Comparison of ENCODE assay signal across 10 mouse cellular contexts in genomic region chr2:6786494-6787144, GRCm38 (mm10).
A peak's percentile ranks its signal among the peaks of the same experiment; 100 is the strongest.
DNase-seq lines count a peak whose midpoint lies in the region; ATAC-seq and TF ChIP-seq lines count a peak whose summit lies in the region.
"Had no signal": no experiment of that assay in that cellular context is flagged by ENCODE, and none has a peak within 500 bp of the region (broad histone marks: within the 10 kb centered on the region; RNA-seq: fewer than 3 reads in every experiment).

No protein-coding gene starts in this region.

- no peak for DNase-seq in lung, postnatal 0 days (ENCODE audit: low spot score)
- DNase-seq in lung, postnatal 25 days (ENCODE audit: low spot score) = no peak
- peak; percentile 88 for DNase-seq in MEL (ENCODE audit: low read depth, low spot score)
- DNase-seq in induced T-regulatory cell, adult 2 months (ENCODE audit: low read depth) = peak; percentile 47
- DNase-seq in thymus, postnatal 25 days = peak; percentile 21
- no peak for DNase-seq in gastrocnemius, adult 18-20 months (ENCODE audit: low spot score)
- DNase-seq: gastrocnemius, adult 2 months; heart, postnatal 10 days; kidney, adult 9 months had no signal

- no peak overlapping the region for H3K9ac ChIP-seq in lung, postnatal 0 days (replicated peaks; ENCODE audit: low read depth)
- no peak overlapping the region for H3K9ac ChIP-seq in MEL (ENCODE audit: control insufficient read depth, low read depth, low read length, poor library complexity, severe bottlenecking)

- peak; percentile 35 for TF ChIP-seq RAD21 in MEL (IDR thresholded peaks at IDR 0.05; ENCODE audit: low read depth, low read length)

- H3K4me3 ChIP-seq in lung, postnatal 0 days (ENCODE audit: low read depth, low read length) = no peak overlapping the region
- no peak overlapping the region for H3K4me3 ChIP-seq in MEL (ENCODE audit: control insufficient read depth in 1 of 2, insufficient read depth in 1 of 2, low read depth in 2 of 2, low read length in 2 of 2)
- H3K4me3 ChIP-seq: gastrocnemius, adult 2 months had no signal

- no peaks in the 10 kb centered on the region for H3K36me3 ChIP-seq in lung, postnatal 0 days (ENCODE audit: insufficient read depth, low read length)
- H3K36me3 ChIP-seq in MEL (ENCODE audit: control insufficient read depth in 1 of 2, insufficient read depth in 2 of 2, low read length in 2 of 2) = peaks cover 0 to 3% of the 10 kb centered on the region in 2 experiments; a peak in 2 of 4 replicates

- H3K9me3 ChIP-seq in lung, postnatal 0 days (ENCODE audit: low read length) = no peaks in the 10 kb centered on the region
- no peaks in the 10 kb centered on the region for H3K9me3 ChIP-seq in MEL (replicated peaks; ENCODE audit: insufficient read depth, low read length)

- no peaks in the 10 kb centered on the region for H3K4me1 ChIP-seq in lung, postnatal 0 days (ENCODE audit: insufficient read depth, low read depth, low read length)
- H3K4me1 ChIP-seq in MEL (ENCODE audit: control insufficient read depth in 1 of 2, insufficient read depth in 2 of 2, low read length in 2 of 2) = peaks cover 0 to 2% of the 10 kb centered on the region in 2 experiments; a peak in 1 of 4 replicates

- no peak overlapping the region for H3K27ac ChIP-seq in lung, postnatal 0 days (ENCODE audit: low read length)
- no peak overlapping the region for H3K27ac ChIP-seq in MEL (ENCODE audit: control insufficient read depth, low read depth, low read length)
- H3K27ac ChIP-seq: gastrocnemius, adult 2 months had no signal

- no peak for ATAC-seq in lung, postnatal 0 days
- ATAC-seq in erythroid progenitor cell, adult 5-6 weeks (replicated peaks; ENCODE audit: low FRiP score, poor library complexity, severe bottlenecking) = no peak

- TF ChIP-seq CTCF in lung, postnatal 0 days (IDR thresholded peaks at IDR 0.05) = peak; percentile 43
- peak; percentile 38 to 64 (median 63) for TF ChIP-seq CTCF in MEL (IDR thresholded peaks at IDR 0.05 in 2 of 3, conservative IDR thresholded peaks at IDR 0.05 in 1 of 3; ENCODE audit: control insufficient read depth in 1 of 3, insufficient read depth in 1 of 3, low read depth in 2 of 3, low read length in 3 of 3, poor library complexity in 1 of 3, severe bottlenecking in 1 of 3)

- H3K27me3 ChIP-seq in lung, postnatal 0 days (replicated peaks; ENCODE audit: insufficient read depth, low read length) = no peaks in the 10 kb centered on the region
- no peaks in the 10 kb centered on the region for H3K27me3 ChIP-seq in MEL (ENCODE audit: control insufficient read depth in 1 of 2, insufficient read depth in 2 of 2, low read length in 2 of 2)

- H3K79me2 ChIP-seq in MEL (ENCODE audit: control insufficient read depth, insufficient read depth, low read length, poor library complexity) = no peaks in the 10 kb centered on the region

- TF ChIP-seq EP300 in lung, postnatal 0 days (IDR thresholded peaks at IDR 0.05) = no peak
- peak; percentile 89 to 96 for TF ChIP-seq EP300 in MEL (IDR thresholded peaks at IDR 0.05; ENCODE audit: low read depth in 1 of 2, low read length in 2 of 2)

- no peak overlapping the region for H3K4me2 ChIP-seq in lung, postnatal 0 days (replicated peaks; ENCODE audit: low read depth, low read length)

- TF ChIP-seq POLR2A in MEL (IDR thresholded peaks at IDR 0.05; ENCODE audit: control insufficient read depth in 1 of 2, insufficient read depth in 1 of 2, low read depth in 1 of 2, low read length in 2 of 2, poor library complexity in 1 of 2) = no peak

- 58% methylated on average over 3 of the region's 3 CpGs for WGBS in lung, postnatal 0 days

TF ChIP-seq in MEL, 35 proteins besides CTCF, POLR2A, EP300 and RAD21:
- 0 out of 2 replicates have a peak, but pooled peaks have one; percentile 28 for TF ChIP-seq JUND (IDR thresholded peaks at IDR 0.05; ENCODE audit: low read depth, low read length)
- TF ChIP-seq HCFC1 (IDR thresholded peaks at IDR 0.05; ENCODE audit: low read depth, low read length) = no peak; the same call in 1 of the 2 replicates
- peak; percentile 80 for TF ChIP-seq MYC (IDR thresholded peaks at IDR 0.05; ENCODE audit: low read depth, low read length)
- TF ChIP-seq RCOR1 (IDR thresholded peaks at IDR 0.05; ENCODE audit: low read depth, low read length) = peak; percentile 89
- TF ChIP-seq ETS1 (IDR thresholded peaks at IDR 0.05; ENCODE audit: low read depth, low read length) = peak; percentile 94
- TF ChIP-seq POLR2AphosphoS5 (IDR thresholded peaks at IDR 0.05; ENCODE audit: borderline replicate concordance, low read depth, low read length) = no peak
- TF ChIP-seq GATA1 (IDR thresholded peaks at IDR 0.05; ENCODE audit: low read depth, low read length) = peak; percentile 98
- 0 out of 2 replicates have a peak, but pooled peaks have one; percentile 30 for TF ChIP-seq MEF2A (IDR thresholded peaks at IDR 0.05; ENCODE audit: extremely low read depth, insufficient replicate concordance, low read depth, low read length, poor library complexity, severe bottlenecking)
- TF ChIP-seq ZC3H11A (IDR thresholded peaks at IDR 0.05; ENCODE audit: low read depth, low read length) = peak; percentile 29; the same call in 1 of the 2 replicates
- TF ChIP-seq SMC3 (IDR thresholded peaks at IDR 0.05; ENCODE audit: low read depth, low read length) = peak; percentile 33
- no peak for TF ChIP-seq CHD1 (IDR thresholded peaks at IDR 0.05; ENCODE audit: low read depth, low read length)
- no peak for TF ChIP-seq ZMIZ1 (IDR thresholded peaks at IDR 0.05; ENCODE audit: low read depth, low read length)
- peak; percentile 47; the same call in 1 of the 2 replicates for TF ChIP-seq TAL1 (IDR thresholded peaks at IDR 0.05; ENCODE audit: low read length)
- no peak for TF ChIP-seq MXI1 (IDR thresholded peaks at IDR 0.05; ENCODE audit: low read depth, low read length)
- TF ChIP-seq ZKSCAN1 (IDR thresholded peaks at IDR 0.05; ENCODE audit: low read depth, low read length) = no peak
- peak; percentile 91 for TF ChIP-seq TCF12 (IDR thresholded peaks at IDR 0.05; ENCODE audit: low read depth, low read length)
- TF ChIP-seq CHD2 (IDR thresholded peaks at IDR 0.05; ENCODE audit: low read length) = no peak
- TF ChIP-seq ELF1 (IDR thresholded peaks at IDR 0.05; ENCODE audit: low read depth, low read length) = peak; percentile 62
- 0 out of 2 replicates have a peak, but pooled peaks have one; percentile 35 for TF ChIP-seq TBP (IDR thresholded peaks at IDR 0.05; ENCODE audit: low read depth, low read length)
- no peak for TF ChIP-seq E2F4 (IDR thresholded peaks at IDR 0.05; ENCODE audit: borderline replicate concordance, low read depth, low read length)
- peak; percentile 39; the same call in 1 of the 2 replicates for TF ChIP-seq USF1 (IDR thresholded peaks at IDR 0.05; ENCODE audit: low read depth, low read length)
- TF ChIP-seq MAZ (IDR thresholded peaks at IDR 0.05; ENCODE audit: low read depth, low read length) = no peak
- 0 out of 2 replicates have a peak, but pooled peaks have one; percentile 18 for TF ChIP-seq MYB (IDR thresholded peaks at IDR 0.05; ENCODE audit: low read depth, low read length)
- no peak for TF ChIP-seq MAFK (IDR thresholded peaks at IDR 0.05; ENCODE audit: borderline replicate concordance, low read depth, low read length)
- peak; percentile 76; the same call in 1 of the 2 replicates for TF ChIP-seq SIN3A (IDR thresholded peaks at IDR 0.05; ENCODE audit: low read length)
- peak; percentile 39; the same call in 1 of the 2 replicates for TF ChIP-seq BHLHE40 (IDR thresholded peaks at IDR 0.05; ENCODE audit: borderline replicate concordance, low read depth, low read length)

Comparison
In these comparisons a context has a peak if more than half of its experiments do, and no peak if none do; other contexts are left out.
1. DNase-seq: peak in MEL (single experiment), induced T-regulatory cell, adult 2 months (single experiment) and thymus, postnatal 25 days (single experiment); none in lung, postnatal 0 days (single experiment), lung, postnatal 25 days (single experiment) and gastrocnemius, adult 18-20 months (single experiment).